Mouse (Mus musculus): ENCODE data around the gene Rab20. TPM values are rescaled to one million over a fixed set of nuclear protein-coding genes. Genes with fewer than 3 reads are reported as not detected.
"Not testable (repeated sequence)": the region's sequence is repeated elsewhere in the genome, so short reads cannot be mapped to it uniquely, and the experiment has no call there.

The Rab20 gene
- polyA plus RNA-seq, 1 experiment from 2014 or later: 24.2 TPM

DNA sequence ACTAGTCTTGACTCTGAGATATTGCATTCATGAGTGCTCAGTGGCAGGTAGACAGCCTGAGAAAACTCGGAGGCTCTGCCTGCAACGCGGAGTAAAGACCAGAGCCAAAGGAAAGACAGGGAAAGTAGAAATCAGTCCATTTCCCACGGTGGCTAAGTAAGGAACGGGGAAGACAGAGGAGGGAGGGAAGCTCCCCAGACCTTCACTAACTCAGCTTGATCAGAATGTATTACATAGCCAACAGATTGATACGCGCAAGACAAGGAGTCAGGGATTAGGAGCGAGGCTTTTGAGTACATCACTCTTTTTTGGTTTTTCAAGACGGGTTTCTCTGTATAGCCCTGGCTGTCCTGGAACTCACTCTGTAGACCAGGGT, 1.3 kb downstream of the Rab20 start:
- Histone ChIP-seq H3K27ac (peak overlapping the region; percentile 82), H3K4me1 (peaks cover 88% of the 10 kb centered on the region), H3K36me3 (no peaks in the 10 kb centered on the region), H3K4me2 (peak overlapping the region; percentile 100), H3K9ac (peak overlapping the region; percentile 47), H3K9me3 (replicated peaks) (no peaks in the 10 kb centered on the region), H3K4me3 (replicated peaks) (peak overlapping the region; percentile 70), H3K27me3 (peaks cover 51% of the 10 kb centered on the region)
- no peak for ATAC-seq (replicated peaks; ENCODE audit: low FRiP score)
- WGBS: 4% methylated on average over 9 of the region's 9 CpGs

DNA sequence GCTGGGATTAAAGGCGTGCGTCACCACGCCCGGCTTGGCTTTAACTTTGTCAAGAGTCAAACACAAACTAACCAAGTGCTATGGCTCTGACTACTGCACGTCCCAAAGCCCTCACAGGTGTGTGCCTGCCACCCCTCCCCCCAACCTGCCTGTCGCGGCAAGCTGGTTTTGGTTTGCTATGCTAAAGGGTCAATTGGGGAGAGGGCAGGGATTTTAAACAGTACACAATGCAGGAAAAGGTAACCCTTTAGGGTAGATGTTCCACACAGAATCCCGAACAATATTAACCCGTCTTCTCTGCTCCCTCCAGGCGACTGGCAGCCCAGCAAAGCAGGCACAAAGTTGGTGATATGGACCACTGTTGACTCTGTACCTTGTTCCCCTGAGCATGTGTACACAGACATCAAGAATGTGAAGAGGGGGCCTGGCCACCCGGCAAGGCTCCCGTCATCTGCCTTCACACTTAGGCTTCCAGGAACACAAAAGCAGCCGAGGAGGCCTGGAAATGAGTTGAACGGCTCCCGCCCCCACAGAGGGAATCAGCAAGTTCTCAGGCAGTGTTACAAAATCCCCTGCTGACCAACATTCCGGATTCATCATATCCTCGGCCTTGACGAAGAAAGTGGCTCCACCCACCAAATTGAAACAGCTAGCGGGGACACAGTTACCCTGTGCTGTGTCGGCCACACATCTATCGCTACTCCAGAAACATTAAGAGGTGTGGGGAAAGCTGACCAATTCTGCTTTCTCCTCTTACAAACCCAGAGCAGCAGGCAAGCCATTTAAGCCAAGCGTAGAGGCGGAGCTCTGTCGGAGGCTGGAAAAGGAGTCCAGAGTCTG, 2.0 kb downstream of the Rab20 start:
- 9% methylated on average over 24 of the region's 24 CpGs for WGBS
- Histone ChIP-seq H3K4me1 (peaks cover 87% of the 10 kb centered on the region), H3K27me3 (peaks cover 51% of the 10 kb centered on the region), H3K4me3 (replicated peaks) (peak overlapping the region; percentile 70), H3K36me3 (no peaks in the 10 kb centered on the region), H3K4me2 (peak overlapping the region; percentile 100), H3K27ac (peak overlapping the region; percentile 82), H3K9ac (peak overlapping the region; percentile 47), H3K9me3 (replicated peaks) (no peaks in the 10 kb centered on the region)
- peak; percentile 13 for ATAC-seq (replicated peaks; ENCODE audit: low FRiP score)

DNA sequence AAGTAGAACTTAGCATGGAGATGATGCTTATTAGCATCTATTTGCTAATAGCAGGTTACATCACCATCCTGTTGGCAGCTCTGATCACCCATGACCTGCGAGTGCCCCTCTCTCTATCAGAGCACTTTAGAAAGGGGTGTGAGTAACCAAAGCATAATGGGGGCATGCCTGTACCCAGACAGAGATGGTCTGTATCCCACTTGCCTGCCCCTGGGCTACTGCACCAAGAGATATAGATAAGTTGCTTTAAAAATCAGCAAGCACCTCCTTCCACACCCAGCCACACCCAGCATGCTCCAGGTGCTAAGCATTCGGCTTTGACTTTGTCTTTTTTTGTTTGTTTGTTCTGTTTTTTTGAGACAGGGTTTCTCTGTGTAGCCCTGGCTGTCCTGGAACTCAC, 2.6 kb downstream of the Rab20 start:
- Histone ChIP-seq H3K4me2 (peak overlapping the region; percentile 100), H3K27me3 (peaks cover 51% of the 10 kb centered on the region), H3K27ac (peak overlapping the region; percentile 82), H3K9ac (no peak overlapping the region), H3K9me3 (replicated peaks) (no peaks in the 10 kb centered on the region), H3K36me3 (no peaks in the 10 kb centered on the region), H3K4me1 (peaks cover 90% of the 10 kb centered on the region), H3K4me3 (replicated peaks) (peak overlapping the region; percentile 70)
- WGBS: 14% methylated on average over 2 of the region's 2 CpGs
- no peak for ATAC-seq (replicated peaks; ENCODE audit: low FRiP score)

DNA sequence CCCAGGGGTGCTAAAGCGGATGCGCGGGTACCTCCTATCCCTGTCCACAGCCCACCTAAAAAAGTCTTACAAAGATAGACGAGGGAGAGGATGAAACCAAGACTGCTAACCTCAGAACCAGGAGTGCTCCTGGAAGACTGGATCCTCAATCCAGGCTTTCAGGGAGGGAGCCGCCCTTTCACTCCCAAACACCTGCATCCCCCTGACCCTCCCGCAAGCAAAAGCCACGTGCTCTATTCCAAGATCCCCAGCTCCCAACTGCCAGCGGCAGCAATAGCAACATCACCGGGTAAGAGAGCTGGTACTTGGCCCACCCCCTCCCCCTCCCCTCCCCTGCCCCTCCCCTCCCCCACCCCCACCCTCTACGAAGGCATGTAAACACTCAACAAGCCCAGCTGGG, 3.1 kb downstream of the Rab20 start:
- Histone ChIP-seq H3K27ac (peak overlapping the region; percentile 9; the same call in 1 of the 2 replicates), H3K4me1 (peaks cover 86% of the 10 kb centered on the region), H3K4me2 (peak overlapping the region; percentile 100), H3K36me3 (no peaks in the 10 kb centered on the region), H3K4me3 (replicated peaks) (peak overlapping the region; percentile 16), H3K27me3 (peaks cover 50% of the 10 kb centered on the region), H3K9ac (no peak overlapping the region), H3K9me3 (replicated peaks) (no peaks in the 10 kb centered on the region)
- 14% methylated on average over 10 of the region's 10 CpGs for WGBS
- ATAC-seq (replicated peaks; ENCODE audit: low FRiP score): no peak

DNA sequence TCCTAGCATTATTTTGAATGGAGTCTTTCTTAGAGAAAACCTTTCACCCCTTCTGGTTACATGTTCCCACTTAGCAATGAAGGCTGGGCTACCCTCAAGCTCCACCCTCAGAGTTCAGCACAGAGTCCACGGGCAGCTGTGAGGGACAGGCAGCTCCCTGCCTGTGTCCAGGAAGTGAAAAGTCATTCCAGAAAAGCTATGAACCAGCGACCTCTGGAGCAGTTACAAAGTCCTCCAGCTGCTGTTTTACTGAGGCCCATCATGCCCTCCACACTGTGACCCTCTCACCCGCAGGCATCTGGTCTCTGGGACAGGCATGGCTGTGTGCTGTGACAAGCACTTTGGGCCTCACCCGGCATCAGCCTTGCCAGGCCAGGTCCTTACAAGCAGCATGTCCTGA, 5.4 kb downstream of the Rab20 start:
- H3K9ac ChIP-seq: no peak overlapping the region

DNA sequence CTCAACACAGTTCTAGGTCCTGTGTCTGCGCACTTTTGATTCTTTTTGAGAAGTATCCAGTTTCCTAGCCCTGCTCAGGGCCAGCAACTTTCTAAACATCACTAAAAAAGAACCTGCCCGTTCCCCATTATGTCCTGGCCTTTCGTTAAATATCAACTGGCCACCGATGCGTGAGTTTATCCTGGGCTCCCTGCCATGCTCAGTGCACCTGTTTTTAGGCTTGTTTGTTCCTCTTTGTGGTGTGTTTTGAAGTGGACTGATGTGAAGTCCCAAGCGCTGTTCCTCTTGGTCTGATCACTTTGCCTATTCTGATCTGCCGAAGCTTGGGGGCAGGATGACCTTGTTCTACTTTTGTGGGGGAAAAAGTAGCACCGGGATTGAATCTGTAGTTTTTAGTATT, 7.2 kb downstream of the Rab20 start:
- H3K27me3 ChIP-seq: peaks cover 21% of the 10 kb centered on the region
- H3K36me3 ChIP-seq: peaks cover 8% of the 10 kb centered on the region; the same call in 1 of the 2 replicates
- H3K27ac ChIP-seq: peak overlapping the region; percentile 95
- peak; percentile 11; the same call in 1 of the 2 replicates for ATAC-seq (replicated peaks; ENCODE audit: low FRiP score)
- no peak overlapping the region for H3K9ac ChIP-seq
- no peak overlapping the region for H3K4me3 ChIP-seq (replicated peaks)
- peak overlapping the region; percentile 34 for H3K4me2 ChIP-seq
- 42% methylated on average over 8 of the region's 8 CpGs for WGBS
- H3K9me3 ChIP-seq (replicated peaks): no peaks in the 10 kb centered on the region
- H3K4me1 ChIP-seq: peaks cover 66% of the 10 kb centered on the region

More for the DNA sequence above, 5.4 kb downstream of the Rab20 start:
- no peaks in the 10 kb centered on the region for H3K36me3 ChIP-seq
- no peaks in the 10 kb centered on the region for H3K9me3 ChIP-seq (replicated peaks)
- ATAC-seq (replicated peaks; ENCODE audit: low FRiP score): peak; percentile 47
- H3K27me3 ChIP-seq: peaks cover 30% of the 10 kb centered on the region
- H3K4me3 ChIP-seq (replicated peaks): no peak overlapping the region
- peak overlapping the region; percentile 95 for H3K27ac ChIP-seq
- H3K4me1 ChIP-seq: peaks cover 79% of the 10 kb centered on the region
- peak overlapping the region; percentile 15; the same call in 1 of the 2 replicates for H3K4me2 ChIP-seq
- 20% methylated on average over 4 of the region's 4 CpGs for WGBS

DNA sequence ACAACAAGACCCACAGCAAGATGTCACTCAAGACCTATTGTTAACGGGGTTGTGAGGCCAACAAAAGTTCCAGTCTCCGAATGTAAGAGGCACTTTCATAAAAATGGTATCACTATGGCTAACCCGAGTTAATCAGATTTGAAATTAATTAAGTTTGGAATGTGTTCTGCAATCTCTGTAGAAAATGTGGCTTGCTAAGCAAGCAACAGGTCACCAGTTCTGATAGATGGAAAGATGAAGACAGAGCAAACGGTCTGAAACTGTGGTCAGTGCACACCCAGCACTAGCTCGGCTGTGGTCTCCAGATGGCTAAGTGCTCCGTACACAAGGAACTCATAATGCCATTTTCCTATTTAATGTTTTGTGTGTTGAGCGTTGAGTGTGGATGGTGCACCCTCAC, 7.8 kb downstream of the Rab20 start:
- H3K36me3 ChIP-seq: peaks cover 8% of the 10 kb centered on the region; the same call in 1 of the 2 replicates
- H3K27me3 ChIP-seq: peaks cover 15% of the 10 kb centered on the region
- peaks cover 64% of the 10 kb centered on the region for H3K4me1 ChIP-seq
- H3K4me3 ChIP-seq (replicated peaks): no peak overlapping the region
- H3K27ac ChIP-seq: peak overlapping the region; percentile 95
- H3K9me3 ChIP-seq (replicated peaks): no peaks in the 10 kb centered on the region
- H3K4me2 ChIP-seq: peak overlapping the region; percentile 34
- no peak overlapping the region for H3K9ac ChIP-seq
- WGBS: 74% methylated on average over 7 of the region's 7 CpGs
- no peak for ATAC-seq (replicated peaks; ENCODE audit: low FRiP score)

DNA sequence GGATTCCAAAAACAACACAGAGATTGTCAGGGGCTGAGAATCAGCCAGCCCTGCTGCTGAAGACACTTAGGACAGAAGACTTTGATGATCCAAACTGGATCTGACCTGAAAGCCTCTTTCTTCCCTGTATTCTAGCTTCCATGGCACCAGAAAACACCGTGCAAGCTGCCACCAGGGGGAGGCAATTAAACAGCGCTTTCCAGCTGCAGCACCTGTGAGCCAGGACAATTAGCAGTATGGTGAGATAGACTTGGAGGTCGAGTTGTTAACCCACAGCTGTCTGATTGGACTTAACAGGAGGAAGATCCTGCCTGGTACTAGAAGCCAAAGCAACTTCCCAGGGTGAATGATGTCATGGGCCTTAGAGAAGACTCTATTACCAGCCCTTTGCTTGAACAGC, 9.4 kb downstream of the Rab20 start:
- Histone ChIP-seq H3K27me3 (peaks cover under 1% of the 10 kb centered on the region; the same call in 1 of the 2 replicates), H3K27ac (peak overlapping the region; percentile 95; the same call in 1 of the 2 replicates), H3K9me3 (replicated peaks) (no peaks in the 10 kb centered on the region), H3K4me2 (no peak overlapping the region), H3K9ac (no peak overlapping the region), H3K36me3 (peaks cover 8% of the 10 kb centered on the region; the same call in 1 of the 2 replicates), H3K4me3 (replicated peaks) (no peak overlapping the region), H3K4me1 (peaks cover 57% of the 10 kb centered on the region)
- WGBS: 3% methylated on average over 3 of the region's 3 CpGs
- ATAC-seq (replicated peaks; ENCODE audit: low FRiP score): no peak

DNA sequence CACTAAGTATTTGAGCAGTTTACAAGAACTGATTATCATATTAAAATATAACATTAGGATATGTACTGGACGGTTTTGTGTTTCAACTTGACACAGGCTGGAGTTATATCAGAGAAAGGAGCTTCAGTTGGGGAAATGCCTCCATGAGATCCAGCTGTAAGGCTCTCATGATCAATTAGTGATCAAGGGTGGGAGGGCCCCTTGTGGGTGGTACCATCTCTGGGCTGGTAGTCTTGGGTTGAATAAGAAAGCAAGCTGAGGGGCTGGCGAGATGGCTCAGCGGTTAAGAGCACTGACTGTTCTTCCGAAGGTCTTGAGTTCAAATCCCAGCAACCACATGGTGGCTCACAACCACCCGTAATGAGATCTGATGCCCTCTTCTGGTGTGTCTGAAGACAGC, 12.0 kb downstream of the Rab20 start:
- ATAC-seq (replicated peaks; ENCODE audit: low FRiP score): not testable (repeated sequence)

DNA sequence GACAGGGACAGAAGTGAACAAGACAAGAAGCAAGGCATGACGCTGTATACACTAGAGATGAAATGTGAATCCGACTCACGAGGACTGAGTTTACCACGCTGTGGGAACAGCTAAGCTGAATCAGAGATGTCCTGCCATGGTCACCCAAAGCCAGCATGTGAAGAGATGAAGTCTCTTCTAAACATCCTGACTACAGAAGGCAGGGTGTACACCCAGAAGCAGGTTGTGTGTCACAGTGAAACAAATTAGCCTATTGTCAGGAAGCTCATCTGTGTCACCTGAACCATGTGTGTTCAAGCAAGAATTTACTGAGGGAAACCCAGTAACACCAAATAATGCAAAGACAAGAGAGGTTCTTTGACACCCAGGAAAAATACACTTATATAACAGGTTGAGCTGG, 12.9 kb downstream of the Rab20 start:
- Histone ChIP-seq H3K27ac (peak overlapping the region; percentile 57), H3K9ac (no peak overlapping the region), H3K9me3 (replicated peaks) (no peaks in the 10 kb centered on the region), H3K27me3 (no peaks in the 10 kb centered on the region), H3K4me3 (replicated peaks) (no peak overlapping the region), H3K36me3 (peaks cover 8% of the 10 kb centered on the region; the same call in 1 of the 2 replicates), H3K4me2 (no peak overlapping the region), H3K4me1 (peaks cover 52% of the 10 kb centered on the region)
- ATAC-seq (replicated peaks; ENCODE audit: low FRiP score): no peak
- WGBS: 92% methylated on average over 4 of the region's 4 CpGs

More for the DNA sequence above, 12.0 kb downstream of the Rab20 start:
- peaks cover 49% of the 10 kb centered on the region for H3K4me1 ChIP-seq
- peak overlapping the region; percentile 57; the same call in 1 of the 2 replicates for H3K27ac ChIP-seq
- H3K9ac ChIP-seq; H3K27me3 ChIP-seq; H3K9me3 ChIP-seq (replicated peaks); H3K4me3 ChIP-seq (replicated peaks); H3K36me3 ChIP-seq; H3K4me2 ChIP-seq: not testable (repeated sequence)
- 88% methylated on average over 5 of the region's 5 CpGs for WGBS

DNA sequence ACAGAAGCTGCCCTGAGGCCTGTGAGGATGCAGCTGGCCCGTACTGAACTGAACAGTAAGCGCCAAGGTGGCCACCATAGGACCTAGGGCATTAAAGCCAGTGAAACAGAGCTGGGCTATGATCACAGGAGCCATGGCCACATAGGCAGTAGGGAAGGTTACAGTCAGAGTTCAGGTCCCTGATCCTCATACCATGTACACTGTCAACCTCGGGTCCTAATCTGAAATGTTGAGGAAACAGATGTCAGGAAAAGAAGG, 13.9 kb downstream of the Rab20 start:
- H3K4me2 ChIP-seq: no peak overlapping the region
- no peaks in the 10 kb centered on the region for H3K27me3 ChIP-seq
- no peak overlapping the region for H3K4me3 ChIP-seq (replicated peaks)
- H3K36me3 ChIP-seq: peaks cover 8% of the 10 kb centered on the region; the same call in 1 of the 2 replicates
- WGBS: 68% methylated on average over 3 of the region's 3 CpGs
- H3K27ac ChIP-seq: peak overlapping the region; percentile 28; the same call in 1 of the 2 replicates
- no peaks in the 10 kb centered on the region for H3K9me3 ChIP-seq (replicated peaks)
- H3K9ac ChIP-seq: no peak overlapping the region
- no peak for ATAC-seq (replicated peaks; ENCODE audit: low FRiP score)
- H3K4me1 ChIP-seq: peaks cover 53% of the 10 kb centered on the region

DNA sequence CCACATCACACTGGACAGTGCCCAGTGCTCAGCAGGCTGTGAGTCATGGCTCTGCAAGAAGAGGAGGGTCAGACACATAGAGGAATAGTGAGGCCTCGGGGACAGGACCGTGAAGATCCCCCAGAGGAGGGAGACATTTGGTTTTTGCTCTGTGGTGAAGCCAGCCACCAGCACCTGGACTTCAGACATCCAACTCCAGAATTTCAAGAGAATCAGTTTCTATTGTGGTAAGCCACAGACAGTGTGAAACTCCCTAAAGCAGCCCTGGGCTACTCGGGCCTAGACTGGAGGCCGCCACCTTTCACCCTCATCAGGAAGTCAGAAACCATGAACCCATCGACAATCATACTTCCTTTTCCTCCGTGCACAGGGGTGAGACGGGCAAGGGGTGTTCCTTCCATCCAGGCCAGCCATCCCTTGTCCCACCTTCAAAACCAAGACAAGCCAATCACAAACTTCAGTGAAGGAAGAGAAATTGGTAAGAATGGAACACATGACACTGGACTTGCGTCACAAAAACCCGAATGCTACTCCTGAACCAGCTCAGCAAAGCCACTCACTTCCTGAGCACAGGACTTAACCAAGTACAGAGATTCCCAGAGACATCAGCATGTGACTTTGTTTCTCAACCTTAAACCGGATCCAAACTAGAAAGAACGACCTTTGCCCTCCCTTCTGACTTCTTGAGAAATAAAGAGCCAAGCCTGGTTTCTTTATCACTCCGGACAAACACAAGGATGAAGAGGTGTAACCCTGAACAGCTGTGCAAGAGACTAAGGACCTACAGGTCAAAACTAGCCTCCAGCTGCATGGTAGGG, 14.4 kb downstream of the Rab20 start:
- H3K27ac ChIP-seq: peak overlapping the region; percentile 29; the same call in 1 of the 2 replicates
- WGBS: 67% methylated on average over 12 of the region's 12 CpGs
- ATAC-seq (replicated peaks; ENCODE audit: low FRiP score): no peak

More for the DNA sequence above, 14.4 kb downstream of the Rab20 start:
- H3K4me3 ChIP-seq (replicated peaks): no peak overlapping the region
- H3K9ac ChIP-seq: no peak overlapping the region
- peaks cover 53% of the 10 kb centered on the region for H3K4me1 ChIP-seq
- H3K36me3 ChIP-seq: peaks cover 8% of the 10 kb centered on the region; the same call in 1 of the 2 replicates
- H3K27me3 ChIP-seq: no peaks in the 10 kb centered on the region
- no peak overlapping the region for H3K4me2 ChIP-seq
- H3K9me3 ChIP-seq (replicated peaks): no peaks in the 10 kb centered on the region

Data from kidney, embryonic 15.5 days (tissue).